Mouse (Mus musculus) cerebral cortex, adult 2 months (tissue): ENCODE data around the gene Drc1.

Source experiments
- WGBS: fragments of 180-500 bp; shearing (Covaris S2); methylation state at CpG from one replicate; pipeline ENCODE4 v1.1.7; 2018; 5-methylcytosine and 5-hydroxymethylcytosine counted together

Drc1 gene

GRCm38 (mm10) chr5:30287106-30287882 lies 6.1 kb downstream of the Drc1 start:
- WGBS, result 89% methylated on average over 9 of the region's 9 CpGs

- WGBS, result 78% methylated on average over 5 of the region's 5 CpGs
Observed at GRCm38 (mm10) chr5:30340815-30341214, 59.6 kb downstream of the Drc1 start.

GRCm38 (mm10) chr5:30341601-30342365 lies 60.6 kb downstream of the Drc1 start:
- 77% methylated on average over 11 of the region's 11 CpGs for WGBS

- 14% methylated on average over 17 of the region's 17 CpGs for WGBS
Observed at GRCm38 (mm10) chr5:30342601-30343015, 61.4 kb downstream of the Drc1 start.

GRCm38 (mm10) chr5:30343107-30343506 lies 61.9 kb downstream of the Drc1 start:
- 9% methylated on average over 9 of the region's 9 CpGs for WGBS

DNA sequence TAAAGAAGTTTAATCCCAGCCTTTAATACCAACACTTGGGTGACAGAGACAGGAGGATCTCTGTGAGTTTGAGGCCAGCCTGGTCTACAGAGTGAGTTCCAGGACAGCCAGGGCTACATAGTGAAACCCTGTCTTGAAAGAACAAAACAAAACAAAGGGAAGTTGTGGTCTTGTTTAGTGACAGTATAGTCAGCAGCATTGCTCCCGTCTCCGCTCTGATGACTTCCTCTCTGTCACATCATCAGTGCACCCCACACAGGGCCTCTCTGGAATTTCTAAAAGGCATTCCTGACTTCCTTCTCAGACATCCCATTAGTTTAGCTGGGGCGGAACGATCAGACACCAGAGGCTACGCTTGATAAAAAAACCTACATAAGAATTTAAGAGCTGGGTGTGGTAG lies 62.7 kb downstream of the Drc1 start:
- 71% methylated on average over 5 of the region's 5 CpGs for WGBS

DNA sequence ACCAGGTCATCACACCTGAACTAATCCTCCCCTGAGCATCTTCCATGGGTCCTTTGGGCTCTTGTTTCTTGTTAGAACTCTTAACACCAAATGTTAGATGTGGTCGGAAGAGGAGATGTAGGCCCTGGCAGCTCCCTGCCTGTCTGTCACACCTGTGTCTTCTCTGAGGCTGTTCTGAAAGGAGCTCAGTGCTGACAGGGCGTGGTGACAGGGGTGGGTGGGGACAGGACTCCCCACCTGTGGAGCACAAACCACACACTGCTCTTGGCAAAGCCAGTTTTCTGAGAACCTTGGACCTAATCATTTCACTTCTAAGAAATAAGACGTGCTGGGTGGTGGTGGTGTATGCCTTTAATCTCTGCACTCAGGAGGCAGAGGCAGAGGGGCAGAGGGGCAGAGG lies 72.4 kb downstream of the Drc1 start:
- 88% methylated on average over 3 of the region's 3 CpGs for WGBS

- 77% methylated on average over 7 of the region's 7 CpGs for WGBS
Observed at GRCm38 (mm10) chr5:30355114-30355513, 73.9 kb downstream of the Drc1 start.

- 88% methylated on average over 14 of the region's 14 CpGs for WGBS
Observed at GRCm38 (mm10) chr5:30355559-30356159, 74.5 kb downstream of the Drc1 start.

DNA sequence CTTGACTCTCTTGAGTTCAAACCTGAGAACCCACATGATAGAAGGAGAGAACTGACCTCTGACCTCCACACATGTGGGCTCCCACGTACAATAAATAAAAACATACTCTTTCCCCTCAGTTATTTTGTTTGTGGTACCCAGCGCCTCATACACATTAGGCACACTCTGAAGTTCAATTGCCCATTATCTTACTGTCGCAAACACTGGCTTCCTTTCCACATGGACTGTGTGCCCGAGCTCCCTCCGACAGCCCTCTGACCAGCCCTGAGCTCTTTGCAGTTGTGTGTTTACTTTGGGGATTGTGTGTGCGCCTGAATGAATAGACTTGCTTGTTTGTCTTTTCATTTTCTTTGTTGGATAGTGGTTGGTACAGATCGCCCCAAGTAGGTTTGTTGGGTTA lies 75.5 kb downstream of the Drc1 start:
- 81% methylated on average over 7 of the region's 7 CpGs for WGBS

GRCm38 (mm10) chr5:30358436-30359099 lies 77.4 kb downstream of the Drc1 start:
- 80% methylated on average over 10 of the region's 10 CpGs for WGBS

- 78% methylated on average over 8 of the region's 8 CpGs for WGBS
Observed at GRCm38 (mm10) chr5:30367405-30367804, 86.2 kb downstream of the Drc1 start.

DNA sequence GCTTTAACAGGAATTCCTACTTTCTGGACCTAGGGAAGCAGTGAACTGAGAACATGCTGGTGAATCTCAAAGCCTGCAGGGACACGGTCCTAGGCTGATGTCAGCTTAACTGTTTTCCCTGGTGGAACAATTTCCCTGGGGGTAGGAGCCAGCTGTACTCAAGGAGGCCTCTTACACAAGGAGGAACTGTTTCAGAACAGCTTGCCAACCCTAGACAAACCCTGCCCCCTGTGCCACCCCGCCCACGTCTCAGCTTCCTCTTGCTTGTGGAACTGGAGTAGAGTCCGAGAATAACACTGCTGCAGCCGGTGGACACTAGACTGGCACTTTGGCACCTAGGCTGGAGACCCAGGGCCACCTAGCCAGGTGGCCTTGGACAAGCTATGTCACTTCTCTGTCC lies 88.2 kb downstream of the Drc1 start:
- 30% methylated on average over 5 of the region's 5 CpGs for WGBS

DNA sequence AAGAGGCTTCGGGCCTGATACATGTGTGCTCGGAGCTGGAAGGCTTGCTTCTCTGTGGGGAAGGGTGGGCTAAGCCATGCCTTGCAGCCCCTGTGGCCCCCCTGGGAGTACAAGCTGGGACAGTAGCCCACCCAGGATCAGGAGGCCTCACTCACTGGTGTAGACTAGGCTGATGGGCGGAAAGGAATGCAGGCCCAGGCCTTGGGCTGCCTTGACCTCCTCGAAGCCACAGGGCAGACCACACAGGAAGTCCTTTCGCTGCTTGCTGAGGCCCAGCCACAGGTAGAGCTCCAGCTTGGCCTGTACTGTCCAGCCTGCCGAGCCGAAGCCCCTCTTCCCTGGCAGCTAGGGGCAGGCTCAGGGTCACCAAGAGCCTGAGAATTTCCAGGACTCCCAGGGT lies 101.7 kb downstream of the Drc1 start:
- WGBS, result 77% methylated on average over 7 of the region's 7 CpGs

DNA sequence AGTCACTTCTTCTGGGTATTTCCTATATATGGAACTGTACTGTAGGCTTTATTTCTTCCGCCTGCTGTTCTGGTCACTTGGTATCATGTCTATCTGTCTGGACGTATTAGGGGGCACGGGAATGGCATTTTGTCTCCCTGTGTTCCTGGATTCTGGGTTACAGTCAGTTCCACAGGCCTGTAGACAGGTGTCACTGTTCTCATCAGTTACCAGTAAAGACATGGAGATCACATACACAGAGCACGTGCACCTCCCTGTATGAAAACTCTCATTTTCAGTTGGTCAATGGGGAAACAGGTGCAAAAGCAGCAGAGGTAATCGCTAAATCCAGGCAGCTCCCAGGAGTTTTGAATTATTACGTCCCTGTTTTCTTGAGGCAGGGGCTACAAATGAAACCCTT lies 106.5 kb downstream of the Drc1 start:
- 78% methylated on average over 6 of the region's 6 CpGs for WGBS

DNA sequence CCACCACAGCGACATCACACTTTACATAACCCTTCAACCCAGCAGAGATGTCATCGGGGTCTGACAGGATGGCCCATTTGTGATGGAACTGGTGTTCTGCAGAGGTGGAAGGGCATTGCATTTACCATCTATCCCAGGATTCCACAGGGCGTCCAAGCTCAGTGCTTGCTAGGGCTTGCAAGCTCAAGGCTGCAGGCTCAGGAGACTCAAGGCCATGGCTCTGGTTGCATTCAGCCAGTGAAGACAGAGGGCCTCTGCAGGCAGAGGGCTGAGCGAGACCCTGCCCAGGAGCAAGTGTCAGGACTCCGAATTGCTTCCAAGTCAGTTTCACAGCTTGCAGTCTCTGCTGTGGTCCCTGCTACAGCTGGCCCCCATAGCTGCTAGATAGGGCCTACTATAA lies 108.6 kb downstream of the Drc1 start:
- WGBS, result 94% methylated on average over 5 of the region's 5 CpGs

GRCm38 (mm10) chr5:30391473-30391872 lies 110.3 kb downstream of the Drc1 start:
- 28% methylated on average over 7 of the region's 7 CpGs for WGBS

DNA sequence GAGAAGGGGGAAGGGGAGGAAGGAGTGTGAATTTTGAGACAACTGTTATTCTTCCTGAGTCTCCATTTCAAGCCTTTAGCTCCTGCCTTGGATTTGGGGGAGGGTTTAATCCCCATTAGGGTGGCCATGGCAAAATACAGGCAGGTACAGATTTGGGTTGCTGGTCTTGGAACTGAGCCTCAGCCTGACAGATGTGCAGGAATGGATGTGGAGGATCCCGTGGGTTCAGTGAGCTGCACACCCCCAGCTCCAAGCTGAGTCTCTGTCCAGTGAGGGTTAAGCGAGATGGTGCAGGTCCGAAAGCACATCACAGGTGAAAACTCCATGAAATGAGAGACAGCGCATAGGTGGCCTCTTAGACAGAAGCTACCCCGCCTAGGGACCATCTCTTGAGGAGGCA lies 119.3 kb downstream of the Drc1 start:
- 80% methylated on average over 5 of the region's 5 CpGs for WGBS

GRCm38 (mm10) chr5:30401165-30401564 lies 120.0 kb downstream of the Drc1 start:
- 25% methylated on average over 8 of the region's 8 CpGs for WGBS

DNA sequence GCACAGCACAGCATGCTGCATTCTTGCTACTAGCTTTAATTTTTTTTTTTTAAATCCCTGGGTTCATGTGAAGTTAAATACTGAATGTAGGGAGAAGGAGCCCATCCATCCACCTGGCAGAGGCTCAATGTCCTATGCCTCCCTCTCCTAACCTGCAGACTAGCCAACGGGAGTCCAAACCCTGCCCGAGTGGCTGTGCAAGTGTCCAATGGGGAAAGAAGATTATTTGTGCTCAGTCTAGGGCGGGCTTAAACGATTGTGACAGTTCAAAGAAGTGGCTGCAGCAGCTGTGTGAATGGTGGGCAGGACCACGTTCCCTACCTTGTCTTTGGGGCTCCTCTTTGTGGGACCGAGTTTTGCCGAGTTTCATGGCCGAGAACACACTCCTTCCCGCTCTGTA lies 125.7 kb downstream of the Drc1 start:
- 50% methylated on average over 9 of the region's 9 CpGs for WGBS

DNA sequence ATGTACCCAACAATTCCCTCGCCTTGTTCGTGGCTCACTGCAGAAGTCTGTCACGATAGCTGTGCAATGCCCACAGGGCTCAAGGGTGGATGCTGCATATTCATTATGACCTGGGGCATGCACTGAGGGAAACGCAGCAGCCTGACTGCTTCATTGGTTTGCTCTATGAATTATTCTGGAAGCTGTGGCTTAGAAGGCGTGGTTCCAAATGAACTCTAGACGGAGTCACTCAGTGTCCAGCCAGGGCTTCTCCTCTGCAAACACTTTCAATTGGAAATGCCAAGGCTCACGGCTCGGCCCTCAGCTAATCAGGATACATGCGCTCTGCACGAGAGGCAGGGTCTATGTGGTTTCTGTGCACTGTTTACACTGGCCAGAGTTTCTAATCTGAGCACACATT lies 130.3 kb downstream of the Drc1 start:
- 79% methylated on average over 10 of the region's 10 CpGs for WGBS

GRCm38 (mm10) chr5:30415381-30415780 lies 134.2 kb downstream of the Drc1 start:
- WGBS, result 64% methylated on average over 2 of the region's 2 CpGs
